Mouse (Mus musculus) adrenal gland, adult 10 weeks (tissue): ENCODE data around the gene Rad21l. TPM values are rescaled to one million over a fixed set of nuclear protein-coding genes. Genes with fewer than 3 reads are reported as not detected.

Source experiments
- polyA plus RNA-seq: library from polyadenylated mRNA; stranded (reverse); fragments of 350-450 nt; fragmentation: Illumina TruSeq; extraction: RNeasy Lipid Tissue Mini Kit (QIAGEN cat#74804); gene quantifications from one replicate; pipeline ENCODE4 v1.2.3, GENCODE M21; 2014; ENCODE audit warnings: low read depth, low replicate concordance

The Rad21l gene
- polyA plus RNA-seq, result not detected

DNA sequence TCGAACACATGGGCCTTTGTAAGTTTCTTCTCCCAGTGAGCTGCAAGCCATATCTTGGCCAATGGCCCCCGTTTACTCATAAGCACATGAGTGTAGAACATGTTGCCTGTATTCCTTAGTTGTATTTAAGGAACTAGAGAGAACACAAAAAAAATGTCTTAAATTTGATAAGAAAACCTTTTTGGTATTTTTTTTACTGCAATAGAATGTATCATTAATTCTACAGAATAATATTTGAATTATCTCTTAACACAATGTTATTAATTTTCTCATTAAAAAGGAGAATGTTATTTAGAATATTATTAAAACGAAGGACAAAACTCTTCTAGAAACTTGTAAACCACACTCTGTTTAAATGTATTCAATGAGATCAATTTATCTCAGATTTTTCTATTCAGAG, at the start of gene Rad21l:
Rad21l (minus strand) TSS at position 101 of the 400 bp plus-strand sequence.

DNA sequence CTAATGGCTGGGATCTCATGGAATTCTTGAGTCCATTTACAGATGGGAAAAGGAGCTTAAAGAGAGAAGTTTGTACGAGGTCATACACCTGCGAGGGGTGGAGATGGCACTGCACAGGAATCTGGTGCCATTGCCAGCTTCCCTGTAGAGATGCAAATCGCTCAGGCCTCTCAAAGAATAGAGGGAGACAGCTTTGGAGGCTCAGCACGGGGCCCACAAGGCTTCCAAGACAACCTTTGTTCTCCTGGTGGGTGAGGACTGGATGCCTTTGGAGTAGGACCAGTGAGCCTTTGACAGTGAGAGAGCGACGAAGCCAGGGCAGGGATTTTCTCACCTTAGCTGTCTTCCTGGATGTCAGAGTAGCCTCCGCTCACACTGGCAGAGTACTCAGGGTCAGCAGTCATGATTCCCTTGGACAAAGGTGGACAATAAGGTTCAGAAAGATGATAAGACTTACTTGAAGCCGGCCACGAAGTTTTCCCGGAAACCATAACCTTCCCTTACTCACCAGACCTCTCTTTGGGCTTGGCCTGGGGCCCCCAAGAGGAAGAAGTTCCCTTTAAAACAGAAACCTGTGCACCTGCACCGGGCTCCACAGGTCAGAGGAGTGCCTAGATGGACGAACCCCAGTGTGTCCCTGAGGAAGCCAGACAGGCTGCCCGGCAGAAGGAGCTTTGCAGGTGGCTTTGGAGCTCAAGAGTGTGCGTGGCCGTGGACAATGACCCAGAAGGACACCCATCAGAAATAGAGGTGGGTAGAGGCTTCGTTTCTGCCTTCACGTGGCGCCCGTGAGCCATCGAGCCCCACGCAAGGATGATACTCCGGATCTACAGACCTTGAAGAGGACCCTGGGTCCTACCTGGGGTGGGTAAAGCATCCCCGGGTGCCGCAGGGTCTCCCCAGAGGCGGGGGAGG, 33.2 kb upstream of the Rad21l start, which contains the start of gene Tmem74b:
Tmem74b (plus strand) TSS at position 778 of the 915 bp plus-strand sequence.

DNA sequence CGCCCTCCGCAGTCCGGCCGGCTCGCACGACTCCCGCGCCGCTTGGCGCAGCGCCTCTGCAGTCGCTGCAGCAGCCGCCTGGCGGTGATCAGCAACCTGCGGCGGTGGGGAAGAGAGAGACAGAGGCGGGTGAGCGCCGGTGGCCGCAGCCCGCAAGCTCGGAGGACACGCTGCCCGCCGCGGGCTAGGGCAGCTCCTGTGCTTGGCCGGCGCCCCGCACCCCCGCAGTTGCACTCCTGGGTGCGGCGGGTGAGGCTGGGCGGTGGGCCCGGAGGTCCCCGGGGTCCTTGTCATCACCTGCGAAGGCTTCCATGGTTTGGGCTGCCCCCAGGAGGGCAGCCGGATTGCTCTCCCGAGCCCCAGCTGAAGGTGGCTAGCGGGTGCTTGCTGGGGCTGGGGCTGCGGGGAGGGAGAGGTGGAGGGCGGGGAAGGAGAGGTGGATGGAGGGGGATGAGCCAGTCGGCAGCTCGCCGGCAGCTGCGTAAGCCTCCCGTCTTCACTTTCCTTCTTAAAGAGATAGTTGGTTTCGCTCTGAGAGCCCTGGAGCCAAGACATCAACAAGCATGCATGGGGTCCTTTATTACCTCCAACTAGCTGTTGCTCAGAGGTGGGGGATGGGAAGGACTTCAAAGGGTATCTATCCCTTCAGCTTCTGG, 36.0 kb downstream of the Rad21l start, which contains the start of gene Snph:
Snph (minus strand) TSS at position 435 of the 656 bp plus-strand sequence.

Other genes starting within 250 kb of the Rad21l start
- not detected for gene 4921509C19Rik, start 192.4 kb downstream of the Rad21l start, polyA plus RNA-seq
- gene Nsfl1c, start 174.4 kb downstream of the Rad21l start, polyA plus RNA-seq, result 41.8 TPM
- 255 TPM for gene Fkbp1a, start 126.0 kb downstream of the Rad21l start, polyA plus RNA-seq
- not detected for gene Sdcbp2, start 95.9 kb downstream of the Rad21l start, polyA plus RNA-seq
- 0.23 TPM for gene Snph, start 35.9 kb downstream of the Rad21l start, polyA plus RNA-seq
- not detected for gene Tmem74b, start 33.5 kb upstream of the Rad21l start, polyA plus RNA-seq
- 11.2 TPM for gene Psmf1, start 75.7 kb upstream of the Rad21l start, polyA plus RNA-seq
- not detected for gene Rspo4, start 174.4 kb upstream of the Rad21l start, polyA plus RNA-seq
- gene Angpt4, start 242.7 kb upstream of the Rad21l start, polyA plus RNA-seq, result not detected